Mouse (Mus musculus) lung, adult 2 months (tissue): ENCODE data around the gene Dmrtb1.

ENCODE experiments used
- CTCF ChIP-seq: fragments of 200-500 bp; IDR thresholded peaks from 2 replicates; pipeline ENCODE4 v1.5.1; 2011; ENCODE audit warnings: mild to moderate bottlenecking, low read length, control low read depth; ENCODE audit not compliant: insufficient read depth
- POLR2A ChIP-seq: fragments of 200-500 bp; IDR thresholded peaks from 2 replicates; pipeline ENCODE4 v1.6.1; 2011; ENCODE audit warnings: low read depth, mild to moderate bottlenecking, control low read depth, low read length, borderline replicate concordance; ENCODE audit errors: extremely low read depth

GRCm38 (mm10) chr4:107683006-107683756 is 849 bp downstream of the Dmrtb1 start:
- no peak for TF ChIP-seq POLR2A
- no peak for TF ChIP-seq CTCF
